Mouse (Mus musculus) gastrocnemius, postnatal 4 days (tissue): Measurements from ENCODE around the gene Ankrd39. TPM values are rescaled to one million over a fixed set of nuclear protein-coding genes. Genes with fewer than 3 reads are reported as not detected.
"Not testable (repeated sequence)": the region's sequence is repeated elsewhere in the genome, so short reads cannot be mapped to it uniquely, and the experiment has no call there.

Experiments
- DNase-seq, 2 experiments: peaks; one replicate each; pipeline ENCODE4 v3.0.0; 2021 to 2022; ENCODE audit warnings: low spot score in 2 of 2, mixed read lengths in 2 of 2
- total RNA-seq, 2 experiments: library from RNA; stranded (reverse); gene quantifications; 2 replicates each; pipeline ENCODE4 v1.2.3; 2021

The Ankrd39 gene
- total RNA-seq, 2 experiments from 2014 or later, result 13.0 to 13.8 TPM

DNA sequence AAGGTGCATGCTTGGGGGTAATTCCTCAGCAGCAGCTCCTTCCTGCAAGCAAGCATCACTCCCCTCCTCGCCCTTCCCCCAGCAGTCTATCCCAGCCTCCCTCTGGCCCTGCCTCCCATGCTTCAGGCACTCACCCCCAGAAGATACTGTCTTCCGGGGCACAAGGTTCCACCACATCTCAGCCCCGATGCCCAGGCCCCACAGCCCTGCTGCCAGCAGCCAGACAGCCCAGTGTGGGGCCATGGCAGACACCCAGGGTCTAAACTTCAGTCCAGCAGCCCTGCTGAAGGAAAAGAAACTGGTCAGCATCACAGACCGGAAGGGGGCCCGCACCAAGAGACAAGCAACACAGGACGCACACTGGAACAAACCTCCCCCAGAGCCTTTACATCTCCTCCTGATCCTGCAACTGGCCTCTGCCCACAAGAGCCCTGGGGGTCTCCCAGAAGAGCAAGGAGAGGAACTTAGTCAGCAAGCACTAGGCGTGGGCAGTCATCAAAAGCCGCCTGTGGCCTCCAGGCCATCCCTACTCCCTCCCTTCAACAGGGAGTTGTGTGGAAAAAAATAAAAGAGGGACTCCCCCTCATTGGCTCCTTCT, 8.7 kb upstream of the Ankrd39 start:
- DNase-seq, result no peak

DNA sequence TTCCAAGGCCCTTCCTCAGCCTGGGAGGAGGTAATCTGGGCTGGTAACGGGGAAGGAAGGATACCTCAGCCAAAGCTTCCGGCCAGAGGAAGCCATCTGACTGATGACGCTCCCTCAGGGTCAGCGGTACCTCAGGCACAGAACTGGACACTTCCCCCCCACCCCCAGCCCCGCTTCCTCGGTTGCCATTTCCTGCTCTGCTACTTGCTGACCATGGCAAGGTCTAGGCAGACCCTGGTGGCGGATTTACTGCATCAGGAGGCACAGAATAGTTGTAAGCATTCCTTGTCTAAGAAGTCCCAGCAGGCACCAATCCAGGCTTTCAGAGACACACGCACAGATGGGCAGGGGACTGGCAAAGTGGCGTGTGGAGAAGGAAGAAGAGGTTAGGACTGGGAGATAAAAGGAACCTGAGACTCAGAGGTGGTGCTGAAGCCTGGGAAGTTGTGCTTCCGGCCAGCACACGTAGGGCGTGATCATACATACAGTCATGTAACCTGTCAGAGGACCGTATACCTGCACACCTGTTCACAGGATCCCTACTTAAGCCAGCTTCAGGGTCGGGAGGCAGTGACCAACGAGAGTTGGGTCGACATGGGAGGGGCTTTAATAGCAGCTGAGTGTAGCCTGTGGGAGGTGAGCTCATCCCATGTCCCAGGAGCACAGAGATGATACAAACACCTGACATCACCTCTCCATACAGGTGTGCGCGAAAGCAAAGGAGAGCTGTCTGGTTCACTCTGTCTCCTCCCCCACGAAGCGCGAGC, 7.6 kb upstream of the Ankrd39 start:
- DNase-seq, result no peak

DNA sequence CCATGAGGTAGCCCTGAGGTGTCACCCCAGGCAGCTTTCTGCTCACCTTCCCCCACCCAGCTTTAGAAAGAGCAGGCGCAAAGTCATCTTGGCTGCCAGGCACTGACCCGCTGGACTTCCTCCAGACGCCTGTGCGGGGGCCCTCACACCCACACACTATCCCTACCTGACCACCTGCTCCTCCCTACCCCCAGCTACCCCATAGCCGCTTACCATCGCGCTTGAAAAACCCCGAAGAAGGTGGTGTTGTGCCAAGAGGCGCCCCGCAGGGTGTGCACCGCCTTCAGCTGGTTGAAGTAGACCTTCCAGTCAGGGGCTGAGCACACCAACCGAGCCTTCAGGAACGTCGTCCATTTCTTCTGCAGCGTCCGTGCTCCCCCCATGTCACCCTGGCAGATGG, 5.3 kb upstream of the Ankrd39 start:
- no peak for DNase-seq

DNA sequence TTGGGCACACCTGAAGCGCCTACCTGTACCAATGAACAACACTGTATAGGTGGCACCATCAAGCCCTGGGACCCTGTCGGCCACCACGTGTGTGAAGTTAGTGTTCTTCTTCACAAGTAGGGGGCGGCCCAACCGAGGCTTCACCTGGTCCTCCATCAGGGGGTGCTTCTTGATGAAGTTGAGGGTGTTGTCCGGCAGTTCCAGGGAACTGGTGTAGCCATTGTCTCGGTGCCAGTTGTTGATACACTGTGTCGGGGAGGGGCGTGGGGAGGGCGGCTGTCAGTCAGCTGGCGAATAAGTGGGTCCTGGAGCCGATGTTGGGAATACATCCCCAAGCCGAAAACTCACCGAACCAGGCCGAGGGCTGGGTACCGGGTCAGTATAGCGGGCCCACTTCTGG, 4.7 kb upstream of the Ankrd39 start:
- DNase-seq, result no peak

DNA sequence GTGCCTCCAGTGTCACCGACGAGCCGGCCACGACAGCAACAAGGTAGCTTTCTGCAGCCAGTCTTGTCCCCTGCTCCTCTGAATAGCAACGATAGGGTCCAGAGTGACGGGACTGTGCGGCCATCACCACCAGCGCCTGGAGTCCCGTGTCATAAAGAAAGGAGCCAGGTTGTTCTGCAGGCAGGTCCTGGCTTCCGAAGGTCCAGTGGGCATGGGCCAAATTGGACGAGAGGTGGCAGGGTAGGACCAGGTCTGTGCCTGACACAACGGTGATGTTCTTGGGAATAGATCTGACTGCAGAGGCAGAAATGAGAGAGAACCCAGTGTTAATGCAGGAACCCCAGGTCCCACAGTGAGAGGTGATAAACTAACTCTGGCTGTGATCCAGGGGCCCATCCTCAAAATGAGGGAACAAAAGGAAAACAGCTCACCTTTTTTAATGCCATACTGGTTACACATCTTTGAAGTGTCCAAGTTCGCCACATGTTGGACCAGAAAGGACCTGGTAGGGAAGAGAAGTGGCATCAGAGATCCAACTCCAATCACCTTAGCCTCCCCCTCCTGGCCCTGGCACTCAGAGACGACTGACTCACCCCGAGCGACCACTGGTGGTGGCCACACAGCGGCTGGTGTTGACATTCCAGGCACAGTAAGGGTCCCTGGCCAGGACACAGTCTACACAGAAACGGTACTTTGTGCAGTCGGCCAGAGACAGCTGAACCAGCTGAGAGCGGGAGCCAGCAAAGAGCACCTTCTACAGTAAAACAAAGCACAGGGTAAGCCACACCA, 3.0 kb upstream of the Ankrd39 start:
- no peak for DNase-seq

DNA sequence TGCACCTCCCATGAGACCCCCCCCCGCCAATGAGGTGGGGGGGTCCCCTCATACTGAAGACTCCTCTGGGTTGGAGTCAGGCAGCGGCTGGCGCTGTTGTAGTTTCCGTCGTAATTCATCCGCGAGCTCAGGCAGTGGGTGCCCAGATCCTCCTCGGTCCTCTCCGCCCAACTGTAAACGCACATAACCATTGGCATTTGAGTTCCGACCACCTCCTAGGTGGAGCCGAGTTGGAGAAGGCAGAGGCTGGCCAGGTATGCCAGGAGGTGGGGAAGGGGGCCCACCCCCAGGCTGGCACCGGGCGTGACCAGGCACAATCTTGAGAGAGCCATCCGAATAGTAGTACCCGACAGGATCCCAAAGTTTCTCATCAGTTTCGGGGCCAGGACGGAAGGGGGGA, 2.2 kb upstream of the Ankrd39 start:
- DNase-seq, result no peak

DNA sequence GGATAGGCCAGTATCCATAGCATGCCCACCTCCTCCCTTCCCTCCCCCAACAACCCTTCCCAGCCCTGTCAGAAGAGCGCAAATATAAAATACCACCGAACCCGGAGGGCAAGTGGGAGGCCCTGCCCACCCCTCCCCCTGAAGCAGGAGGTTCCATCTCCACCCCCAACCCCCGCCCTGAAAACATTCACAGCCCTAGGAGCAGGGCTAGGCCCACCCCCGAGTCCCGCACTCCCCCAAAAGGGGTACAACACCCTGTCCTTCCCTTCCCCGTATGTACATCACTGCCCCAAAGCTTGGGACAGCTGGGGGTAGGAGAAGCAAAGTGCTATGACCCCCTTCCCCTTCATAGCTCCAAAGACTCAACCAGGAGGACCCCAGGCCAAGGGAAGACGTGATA, 1.5 kb upstream of the Ankrd39 start:
- DNase-seq, result no peak

DNA sequence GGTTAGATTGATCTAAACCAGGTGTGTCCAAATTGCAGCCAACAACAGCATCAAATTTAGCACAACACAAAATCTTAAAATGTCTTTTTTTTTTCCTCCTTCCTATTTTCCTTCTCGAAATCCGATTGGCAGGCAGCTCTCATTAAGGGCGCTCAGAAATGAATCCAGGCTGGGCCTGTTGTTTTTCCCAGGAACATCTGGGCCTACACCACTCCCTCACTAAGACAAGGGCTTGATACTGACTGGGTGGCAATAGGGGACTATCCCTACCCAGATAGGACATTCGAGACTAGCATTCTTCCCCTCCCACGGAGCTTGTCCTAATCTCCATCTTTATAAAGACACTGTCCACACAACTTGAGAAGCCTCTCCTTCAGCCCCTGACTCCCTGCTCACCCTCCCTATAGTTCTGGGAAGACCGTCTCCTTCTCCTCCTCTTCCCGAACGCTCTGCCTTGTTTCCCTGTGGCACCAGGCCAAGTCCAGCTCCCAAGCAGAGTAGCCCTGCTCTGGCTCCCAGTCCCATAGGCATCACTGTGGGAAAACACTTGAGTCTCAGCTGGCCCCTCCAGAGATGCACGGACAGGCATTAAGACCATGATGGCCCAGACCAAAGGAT, 845 bp upstream of the Ankrd39 start:
- peak in 1 of 2 experiments; percentile 59 for DNase-seq

DNA sequence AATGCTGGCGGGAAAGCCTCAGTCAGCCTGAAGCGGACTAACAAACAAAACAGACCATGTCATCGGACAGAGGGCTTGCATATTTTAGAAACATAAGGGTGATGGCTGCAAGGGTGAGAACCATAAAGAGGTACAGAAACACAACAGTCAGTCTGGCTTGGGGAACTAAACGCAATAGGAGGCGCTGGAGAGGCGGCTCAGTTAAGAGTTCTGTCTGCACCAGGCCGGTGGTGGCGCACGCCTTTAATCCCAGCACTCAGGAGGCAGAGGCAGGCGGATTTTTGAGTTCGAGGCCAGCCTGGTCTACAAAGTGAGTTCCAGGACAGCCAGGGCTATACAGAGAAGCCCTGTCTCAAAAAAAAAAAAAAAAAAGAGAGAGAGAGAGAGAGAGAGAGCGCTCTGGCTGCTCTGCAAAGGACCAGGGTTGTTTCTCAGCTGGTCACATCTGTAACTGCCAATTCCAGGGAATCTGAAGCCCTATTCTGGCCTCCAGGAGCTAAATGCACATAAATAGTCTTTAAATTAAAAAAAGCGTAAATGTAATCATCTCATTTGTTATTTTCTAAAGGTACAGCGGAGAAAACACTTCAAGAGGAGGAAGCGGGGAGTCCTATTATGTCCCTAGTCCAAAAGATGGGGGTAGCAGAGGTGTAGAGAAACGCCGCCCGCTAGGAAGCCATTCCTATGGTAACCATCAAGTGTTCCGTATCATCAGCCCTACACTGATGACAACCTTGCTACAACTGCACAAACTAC, 1.2 kb downstream of the Ankrd39 start:
- DNase-seq, result no peak

DNA sequence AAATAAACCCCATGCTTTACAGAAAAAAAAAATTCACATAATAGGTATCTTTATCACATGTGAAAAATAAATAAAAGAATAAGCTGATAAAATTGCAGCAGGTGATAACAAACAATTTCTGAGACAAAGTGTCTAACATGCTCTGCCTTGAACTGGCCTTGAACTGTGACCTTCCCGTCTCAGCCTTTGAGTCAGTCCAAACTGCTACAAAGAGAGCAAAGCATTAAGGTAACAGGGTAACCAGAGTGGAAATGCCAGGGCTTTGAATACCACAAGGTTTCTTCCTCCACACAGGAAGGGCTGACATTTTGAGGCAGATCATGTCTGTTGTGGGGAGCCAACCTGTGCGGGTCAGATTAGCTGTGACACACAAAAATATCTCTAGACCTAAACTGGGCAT, 1.9 kb downstream of the Ankrd39 start:
- DNase-seq, result no peak

DNA sequence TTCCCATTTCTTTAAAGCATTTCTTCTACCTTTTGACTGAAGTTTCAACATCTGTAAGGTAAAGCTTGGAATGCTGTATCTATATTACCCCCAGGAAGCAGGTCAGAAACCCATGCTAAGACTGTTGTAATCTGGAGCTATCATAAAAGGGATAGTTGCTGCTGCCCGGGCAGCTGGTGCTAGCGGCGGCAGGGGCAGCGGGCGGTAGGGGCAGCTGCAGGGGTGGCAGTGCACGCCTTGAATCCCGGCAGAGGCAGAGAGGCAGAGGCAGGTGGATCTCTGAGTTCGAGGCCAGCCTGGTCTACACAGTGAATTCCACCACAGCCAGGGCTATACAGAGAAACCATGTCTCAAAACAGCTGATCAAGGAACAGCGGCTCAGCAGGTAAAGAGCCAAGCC, 4.3 kb downstream of the Ankrd39 start:
- DNase-seq, result no peak

DNA sequence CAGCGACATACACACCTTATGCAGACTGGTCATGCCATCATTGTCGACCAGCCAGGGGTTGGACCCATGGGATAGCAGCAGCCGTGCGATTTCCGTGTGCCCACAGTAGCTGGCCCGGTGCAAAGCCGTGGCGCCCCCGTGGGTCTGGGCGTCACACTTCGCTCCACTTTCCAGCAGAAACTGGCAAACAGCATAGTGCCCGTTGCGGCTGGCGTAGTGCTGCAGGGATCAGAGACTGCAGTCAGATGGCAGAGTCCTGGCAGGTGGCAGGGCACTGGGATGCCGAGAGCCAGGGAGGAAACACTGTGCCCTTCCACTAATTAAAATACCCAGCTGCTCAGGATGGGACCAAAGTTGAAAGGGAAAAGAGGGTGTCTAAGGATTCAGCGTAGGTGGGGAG, 5.4 kb downstream of the Ankrd39 start:
- no peak for DNase-seq

DNA sequence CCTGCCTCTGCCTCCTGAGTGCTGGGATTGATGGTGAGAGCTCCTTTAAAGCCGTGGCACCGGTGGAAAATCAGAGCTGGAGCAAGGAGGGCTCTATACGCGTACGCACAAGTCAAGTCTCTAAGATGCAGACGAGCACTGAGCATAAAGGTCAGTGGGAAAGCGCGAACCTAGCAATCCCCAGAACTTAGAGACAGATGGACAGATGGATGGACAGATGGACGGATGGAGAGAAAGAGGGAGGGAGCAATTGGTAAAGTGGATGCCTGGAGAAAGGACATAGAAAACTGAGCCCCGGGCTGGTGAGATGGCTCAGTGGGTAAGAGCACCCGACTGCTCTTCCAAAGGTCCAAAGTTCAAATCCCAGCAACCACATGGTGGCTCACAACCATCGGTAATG, 6.4 kb downstream of the Ankrd39 start:
- DNase-seq, result no peak

DNA sequence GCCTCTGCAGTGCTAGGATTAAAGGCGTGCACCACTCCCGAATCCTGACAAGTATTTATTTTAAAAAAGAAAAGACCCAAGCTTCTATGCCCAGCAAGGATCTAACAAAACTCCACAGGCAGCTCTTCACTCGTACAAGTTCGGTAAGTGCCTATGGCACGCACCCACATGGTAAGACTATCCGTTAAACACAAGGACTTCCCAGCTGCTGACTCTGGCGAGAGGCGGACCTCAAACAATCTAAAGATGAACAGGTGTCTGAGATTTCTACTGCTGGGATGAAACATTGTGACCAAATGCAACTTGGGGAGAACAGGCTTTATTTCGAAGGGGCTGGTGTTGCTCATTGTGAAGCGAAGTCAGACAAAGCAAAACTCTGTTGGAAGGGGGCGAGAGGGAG, 7.1 kb downstream of the Ankrd39 start:
- no peak for DNase-seq

DNA sequence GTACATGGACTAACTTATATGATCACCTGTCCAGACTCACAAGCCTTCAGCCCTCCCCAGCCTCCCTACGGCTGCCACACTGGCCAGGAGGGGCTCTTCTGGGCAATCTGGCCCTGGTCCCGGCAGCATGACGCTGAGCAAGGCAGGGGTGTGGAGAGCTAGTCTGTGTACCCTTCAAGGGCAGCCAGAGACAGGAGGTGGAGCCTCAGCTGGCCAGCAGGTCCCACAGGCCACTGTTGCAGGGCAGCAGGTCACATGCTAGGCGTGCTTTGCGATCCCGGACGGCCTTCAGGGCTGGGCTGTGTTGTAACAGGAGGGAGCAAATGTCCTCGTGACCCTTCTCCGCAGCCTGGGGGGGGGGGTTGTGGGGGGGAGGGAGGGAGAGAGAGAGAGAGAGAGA, 8.1 kb downstream of the Ankrd39 start, which contains the start of gene Gm42417:
Gm42417 (minus strand) TSS at position 244 of the 400 bp plus-strand sequence.
- peak in 1 of 2 experiments; percentile 62 for DNase-seq

DNA sequence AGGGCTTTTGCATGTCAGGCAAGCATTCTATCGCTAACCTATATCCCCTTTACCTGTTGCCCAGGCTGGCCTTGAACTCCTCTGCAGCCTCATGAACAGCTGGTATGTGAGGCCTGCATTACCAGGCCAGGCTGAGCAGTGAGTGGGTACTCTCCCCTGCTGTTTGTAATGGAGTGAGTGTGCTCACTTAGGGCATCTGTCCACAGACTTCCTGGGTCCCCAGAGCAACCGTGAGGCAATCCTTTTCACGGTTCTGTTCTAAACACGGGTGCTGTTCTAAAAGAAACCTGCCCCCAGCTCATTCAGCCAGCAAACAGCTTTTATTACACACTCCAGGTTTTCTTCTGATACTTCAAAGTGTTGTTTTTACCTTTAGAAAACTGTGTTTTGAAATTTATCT, 8.5 kb downstream of the Ankrd39 start:
- DNase-seq, result no peak

DNA sequence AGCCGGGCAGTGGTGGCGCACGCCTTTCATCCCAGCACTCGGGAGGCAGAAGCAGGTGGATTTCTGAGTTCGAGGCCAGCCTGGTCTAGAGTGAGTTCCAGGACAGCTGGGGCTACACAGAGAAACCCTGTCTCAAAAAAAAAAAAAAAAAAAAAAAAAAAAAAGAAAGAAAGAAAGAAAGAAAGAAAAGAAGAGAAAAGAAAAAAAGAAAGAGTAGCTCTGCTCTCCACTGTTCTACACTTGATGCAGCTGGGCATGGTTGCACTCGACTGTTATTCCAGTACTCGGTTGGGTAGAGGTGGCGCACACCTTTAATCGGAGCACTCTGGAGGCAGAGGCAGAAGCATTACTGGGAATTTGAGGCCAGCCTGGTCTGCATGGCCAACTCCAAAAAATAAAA, 10.5 kb downstream of the Ankrd39 start, which contains the start of gene Ankrd23:
Ankrd23 (minus strand) TSS at position 101 of the 400 bp plus-strand sequence.
- DNase-seq, result not testable (repeated sequence)

DNA sequence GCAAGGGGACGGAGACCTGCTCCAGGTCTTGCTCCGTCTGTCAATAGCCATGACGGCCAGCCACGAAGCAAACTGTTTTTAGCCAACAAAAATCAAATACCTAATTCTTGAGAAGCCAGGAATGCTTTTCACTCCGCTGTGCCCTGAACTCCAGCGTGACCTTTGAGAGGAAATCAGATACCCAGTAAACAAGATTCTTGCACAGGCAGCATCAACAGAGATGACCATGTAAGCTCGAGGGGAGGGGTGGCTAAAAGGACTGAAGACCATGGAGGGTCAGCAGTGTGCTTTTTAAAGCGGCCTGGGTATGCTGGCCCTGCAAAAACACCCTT, 10.9 kb downstream of the Ankrd39 start:
- no peak for DNase-seq

DNA sequence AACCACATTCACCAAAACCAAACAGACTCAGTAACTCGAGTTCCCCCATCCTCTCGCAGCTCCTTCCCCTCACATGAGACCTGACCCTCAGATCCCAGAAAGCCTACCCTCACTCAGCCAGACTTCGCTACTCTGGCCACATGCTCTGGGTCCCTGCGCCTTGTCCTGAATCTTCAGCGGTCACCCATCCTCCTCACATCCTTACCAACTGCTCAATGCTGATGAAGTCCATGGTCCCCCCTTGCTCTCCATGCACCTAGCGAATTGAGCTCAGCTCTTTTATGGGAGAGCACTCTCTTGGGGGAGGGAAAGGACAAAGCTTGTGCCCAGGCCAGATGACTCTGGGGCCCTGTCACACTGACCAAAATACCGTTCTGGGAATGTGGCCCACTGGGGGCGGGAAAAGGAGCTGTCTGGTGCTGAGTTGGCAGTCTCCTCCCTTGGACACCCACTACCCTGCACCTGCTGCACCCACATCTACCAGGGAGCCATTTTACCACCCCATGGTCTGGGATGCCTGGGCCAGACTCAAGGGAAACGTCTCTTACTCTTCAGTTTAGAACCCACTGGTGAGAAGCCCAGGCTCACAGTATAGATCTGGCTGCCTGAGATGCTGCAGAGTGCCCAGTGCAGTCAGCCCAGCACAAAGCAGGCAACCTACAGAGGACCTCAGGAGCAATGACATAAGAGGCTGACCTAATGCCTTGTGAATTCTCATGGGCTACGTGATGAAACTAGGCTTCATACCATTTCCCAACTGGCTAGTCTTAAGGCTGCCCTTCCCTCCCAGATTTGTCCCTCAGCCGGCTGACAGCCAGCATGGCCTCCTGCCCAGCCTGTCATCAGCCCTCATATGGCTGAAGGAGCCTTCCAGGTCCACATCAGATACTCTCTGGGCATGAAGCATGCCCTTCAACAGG, 11.5 kb downstream of the Ankrd39 start:
- DNase-seq, result peak in 1 of 2 experiments; percentile 66

DNA sequence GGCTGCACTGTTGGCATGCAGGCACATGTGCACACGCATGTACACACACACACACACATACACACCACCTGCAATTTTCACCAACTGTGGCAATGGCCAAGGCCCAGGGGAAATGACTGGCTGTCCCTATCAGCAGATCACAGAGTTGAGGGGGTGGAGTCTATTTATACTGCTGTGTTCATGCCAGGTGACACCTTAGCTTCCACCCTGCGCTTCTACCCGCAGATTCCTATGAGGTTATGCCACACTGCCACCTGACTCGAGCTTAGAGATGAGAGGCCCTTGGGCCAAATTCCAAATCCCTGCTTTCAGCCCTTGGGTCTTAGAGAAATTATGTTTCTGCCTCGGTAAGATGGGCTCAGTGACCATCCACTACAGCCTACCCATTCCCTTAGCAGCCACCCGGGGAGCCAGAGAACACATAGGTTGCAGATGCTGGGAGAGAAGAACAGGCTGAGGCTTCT, 12.6 kb downstream of the Ankrd39 start:
- peak in 1 of 2 experiments; percentile 41 for DNase-seq
